Mouse (Mus musculus) kidney, embryonic 15.5 days (tissue): ENCODE results near the gene Pitpnm1. TPM values are rescaled to one million over a fixed set of nuclear protein-coding genes. Genes with fewer than 3 reads are reported as not detected.

Source experiments
- ATAC-seq: fragments of 200-750 bp; cut with Nextera tagmentation; replicated peaks from 2 replicates; pipeline ENCODE4 v1.8.0; 2017; ENCODE audit warnings: moderate TSS enrichment; ENCODE audit not compliant: low FRiP score
- H3K27ac ChIP-seq: fragments of 300-500 bp; sonication (generic); 2 replicates; pipeline ENCODE4 v1.5.1; 2015; ENCODE audit warnings: mild to moderate bottlenecking, inconsistent platforms
- H3K27me3 ChIP-seq: fragments of 300-500 bp; sonication (generic); 2 replicates; pipeline ENCODE4 v1.6.1; 2015; ENCODE audit warnings: inconsistent platforms
- H3K36me3 ChIP-seq: fragments of 300-500 bp; sonication (generic); 2 replicates; pipeline ENCODE4 v1.6.1; 2015; ENCODE audit warnings: inconsistent platforms
- H3K4me1 ChIP-seq: fragments of 300-500 bp; sonication (generic); 2 replicates; pipeline ENCODE4 v1.6.1; 2015; ENCODE audit warnings: inconsistent platforms
- H3K4me2 ChIP-seq: fragments of 300-500 bp; sonication (generic); 2 replicates; pipeline ENCODE4 v1.6.1; 2015; ENCODE audit warnings: moderate library complexity, mild to moderate bottlenecking, inconsistent platforms
- H3K4me3 ChIP-seq: fragments of 300-500 bp; sonication (generic); replicated peaks from 2 replicates; pipeline ENCODE4 v1.5.1; 2015; ENCODE audit warnings: mild to moderate bottlenecking, inconsistent platforms
- H3K9ac ChIP-seq: fragments of 300-500 bp; sonication (generic); 2 replicates; pipeline ENCODE4 v1.6.1; 2015; ENCODE audit warnings: mild to moderate bottlenecking, inconsistent platforms
- H3K9me3 ChIP-seq: fragments of 300-500 bp; sonication (generic); replicated peaks from 2 replicates; pipeline ENCODE4 v1.6.1; 2016; ENCODE audit warnings: inconsistent platforms
- WGBS: fragments of 180-500 bp; shearing (Covaris S2); methylation state at CpG from one replicate; pipeline ENCODE4 v1.1.7; 2015; ENCODE audit warnings: mixed read lengths; 5-methylcytosine and 5-hydroxymethylcytosine counted together
- polyA plus RNA-seq: library from polyadenylated mRNA; unstranded; fragments of >200 nt; fragmentation: Nextera tagmentation; extraction: Ambion mirVana; gene quantifications from 2 replicates; pipeline ENCODE4 v1.2.1, GENCODE M21; 2015

The Pitpnm1 gene
- polyA plus RNA-seq, 1 experiment from 2014 or later, result 15.8 TPM

DNA sequence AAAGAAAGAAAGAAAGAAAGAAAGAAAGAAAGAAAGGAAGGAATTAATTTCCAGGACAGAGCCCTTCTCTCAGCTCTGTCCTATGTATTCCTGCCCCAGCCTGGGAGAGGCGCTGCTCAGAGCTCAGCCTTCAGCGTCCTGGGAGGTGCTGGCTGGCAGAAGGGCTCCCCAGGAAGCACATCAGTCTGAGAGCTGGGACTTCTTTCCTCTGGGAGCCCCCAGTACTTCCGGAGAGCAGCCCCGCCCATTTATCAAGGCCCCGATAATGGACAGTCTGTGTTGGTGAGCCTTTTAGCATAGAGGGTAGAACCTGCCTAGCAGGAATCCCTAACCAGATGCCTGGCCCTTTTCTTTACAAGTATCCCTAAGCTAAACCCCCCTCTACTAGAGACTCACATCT, 11.7 kb upstream of the Pitpnm1 start:
- H3K4me1 ChIP-seq, result 0 out of 2 replicates have a peak, but pooled peaks cover 4% of the 10 kb centered on the region
- H3K4me2 ChIP-seq, result no peak overlapping the region
- no peak overlapping the region for H3K4me3 ChIP-seq
- no peak for ATAC-seq
- no peaks in the 10 kb centered on the region for H3K27me3 ChIP-seq
- H3K9ac ChIP-seq, result no peak overlapping the region
- no peak overlapping the region for H3K27ac ChIP-seq
- H3K36me3 ChIP-seq, result no peaks in the 10 kb centered on the region
- WGBS, result 48% methylated on average over 5 of the region's 5 CpGs
- no peaks in the 10 kb centered on the region for H3K9me3 ChIP-seq

DNA sequence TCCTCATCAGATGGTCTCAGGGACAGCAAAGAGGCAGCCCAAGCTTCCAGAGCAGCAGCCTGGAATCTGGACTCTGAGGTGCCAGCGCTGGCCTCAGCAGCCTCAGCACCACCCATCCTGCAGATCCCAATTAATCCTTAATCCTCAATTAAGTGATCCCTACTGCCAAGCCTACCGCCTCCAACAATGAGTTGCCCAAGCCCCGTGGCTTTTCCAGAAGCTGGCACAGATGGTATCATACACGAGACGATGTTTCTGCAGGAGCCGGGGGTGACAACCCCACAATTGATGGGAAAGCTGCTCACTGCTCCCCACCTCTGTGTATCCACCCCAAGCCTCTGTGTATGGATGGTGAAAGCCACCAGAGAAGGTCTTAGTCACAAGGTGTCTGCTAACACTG, 10.7 kb upstream of the Pitpnm1 start:
- ATAC-seq, result no peak
- no peak overlapping the region for H3K27ac ChIP-seq
- H3K4me1 ChIP-seq, result no peaks in the 10 kb centered on the region
- no peaks in the 10 kb centered on the region for H3K27me3 ChIP-seq
- H3K9ac ChIP-seq, result no peak overlapping the region
- H3K36me3 ChIP-seq, result no peaks in the 10 kb centered on the region
- H3K4me3 ChIP-seq, result no peak overlapping the region
- no peaks in the 10 kb centered on the region for H3K9me3 ChIP-seq
- 78% methylated on average over 6 of the region's 6 CpGs for WGBS
- no peak overlapping the region for H3K4me2 ChIP-seq

DNA sequence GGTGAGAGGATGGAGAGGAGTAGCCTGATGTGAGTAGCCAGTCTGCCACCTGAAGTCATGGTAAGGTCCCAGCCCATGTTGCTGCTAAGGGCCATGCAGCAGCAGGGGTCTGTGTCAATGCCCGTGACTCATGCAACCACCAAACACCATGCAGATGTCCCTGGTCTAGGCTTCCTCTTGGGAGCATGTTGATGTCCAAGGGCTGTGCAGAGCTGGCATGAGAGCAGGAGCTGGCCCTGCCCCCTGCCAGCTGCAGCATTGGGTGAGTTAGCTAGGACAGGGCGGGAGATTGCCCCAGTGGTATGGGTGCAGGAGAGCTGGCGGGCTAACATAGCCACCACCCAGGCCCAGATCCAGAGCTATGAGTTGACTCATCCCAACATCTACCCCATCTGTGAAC, 9.4 kb upstream of the Pitpnm1 start:
- Histone ChIP-seq H3K4me2 (no peak overlapping the region), H3K9me3 (no peaks in the 10 kb centered on the region), H3K27me3 (no peaks in the 10 kb centered on the region), H3K27ac (no peak overlapping the region), H3K36me3 (no peaks in the 10 kb centered on the region), H3K4me3 (no peak overlapping the region), H3K4me1 (no peaks in the 10 kb centered on the region), H3K9ac (no peak overlapping the region)
- WGBS, result 93% methylated on average over 3 of the region's 3 CpGs
- ATAC-seq, result no peak

DNA sequence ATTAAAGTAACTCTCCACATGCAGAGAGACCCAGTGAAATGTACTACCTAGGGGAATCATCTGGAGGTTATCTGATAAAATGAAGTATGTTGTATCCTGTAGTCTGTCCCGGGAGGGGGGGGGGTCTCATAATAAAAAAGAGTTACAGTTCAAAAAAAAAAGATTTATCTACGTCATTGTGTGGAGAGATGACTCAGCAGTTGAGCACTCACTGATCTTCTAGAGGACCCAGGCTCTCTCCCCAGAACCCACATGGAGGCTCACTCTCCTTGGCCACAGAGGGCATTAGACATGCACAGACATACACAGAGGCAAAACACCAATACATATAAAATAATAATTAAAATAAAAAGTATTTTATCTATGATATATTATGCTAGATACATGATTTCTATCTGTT, 8.4 kb upstream of the Pitpnm1 start:
- no peaks in the 10 kb centered on the region for H3K27me3 ChIP-seq
- H3K4me2 ChIP-seq, result no peak overlapping the region
- H3K4me1 ChIP-seq, result peaks cover 6% of the 10 kb centered on the region
- H3K9ac ChIP-seq, result no peak overlapping the region
- 57% methylated on average over 2 of the region's 2 CpGs for WGBS
- ATAC-seq, result no peak
- no peak overlapping the region for H3K4me3 ChIP-seq
- no peak overlapping the region for H3K27ac ChIP-seq
- H3K36me3 ChIP-seq, result no peaks in the 10 kb centered on the region
- no peaks in the 10 kb centered on the region for H3K9me3 ChIP-seq

DNA sequence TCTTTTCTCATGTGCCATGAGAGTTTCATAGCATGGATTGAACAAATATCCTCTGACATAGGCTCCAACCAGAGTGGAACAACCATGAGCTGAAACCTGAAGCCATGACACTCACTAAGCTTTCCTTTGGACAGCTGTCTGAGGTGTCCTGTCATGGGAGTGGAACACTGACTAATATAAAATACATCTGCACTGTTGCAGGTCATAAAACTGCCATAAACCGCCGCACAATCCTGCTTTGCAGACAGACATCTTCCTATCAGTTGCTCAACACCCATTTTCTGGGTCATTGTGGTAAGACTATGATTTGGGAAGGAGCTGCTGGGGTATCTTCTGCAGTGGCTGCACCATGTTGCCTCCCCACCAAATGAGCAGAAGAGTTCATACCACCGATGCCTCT, 7.0 kb upstream of the Pitpnm1 start:
- H3K4me1 ChIP-seq, result peaks cover 12% of the 10 kb centered on the region
- no peak overlapping the region for H3K4me2 ChIP-seq
- H3K27ac ChIP-seq, result no peak overlapping the region
- H3K4me3 ChIP-seq, result no peak overlapping the region
- no peak for ATAC-seq
- no peak overlapping the region for H3K9ac ChIP-seq
- H3K36me3 ChIP-seq, result no peaks in the 10 kb centered on the region
- 43% methylated on average over 3 of the region's 3 CpGs for WGBS
- no peaks in the 10 kb centered on the region for H3K27me3 ChIP-seq
- H3K9me3 ChIP-seq, result no peaks in the 10 kb centered on the region

DNA sequence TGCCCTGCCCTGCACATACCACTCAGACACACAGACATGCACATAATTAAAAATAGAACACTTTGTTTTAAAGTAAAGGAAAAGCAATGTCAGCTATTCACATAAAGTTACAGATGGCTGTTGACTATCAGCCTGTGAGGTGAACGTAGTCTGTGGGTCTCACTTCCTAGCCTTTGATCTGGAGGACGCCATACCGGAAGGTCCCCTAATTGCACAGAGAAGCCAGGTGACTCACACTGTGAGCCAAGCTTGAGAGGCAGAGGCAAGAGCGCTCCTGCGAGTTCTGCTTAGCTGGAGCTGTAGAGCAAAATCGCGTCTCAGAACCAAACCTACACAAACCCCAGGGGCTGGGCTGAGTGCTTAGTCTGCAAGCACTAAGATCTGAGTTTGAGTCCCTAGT, 6.0 kb upstream of the Pitpnm1 start:
- H3K27ac ChIP-seq, result no peak overlapping the region
- H3K4me2 ChIP-seq, result no peak overlapping the region
- ATAC-seq, result no peak
- peaks cover 22% of the 10 kb centered on the region for H3K4me1 ChIP-seq
- no peaks in the 10 kb centered on the region for H3K9me3 ChIP-seq
- no peaks in the 10 kb centered on the region for H3K36me3 ChIP-seq
- 59% methylated on average over 7 of the region's 7 CpGs for WGBS
- no peaks in the 10 kb centered on the region for H3K27me3 ChIP-seq
- H3K9ac ChIP-seq, result no peak overlapping the region
- no peak overlapping the region for H3K4me3 ChIP-seq

DNA sequence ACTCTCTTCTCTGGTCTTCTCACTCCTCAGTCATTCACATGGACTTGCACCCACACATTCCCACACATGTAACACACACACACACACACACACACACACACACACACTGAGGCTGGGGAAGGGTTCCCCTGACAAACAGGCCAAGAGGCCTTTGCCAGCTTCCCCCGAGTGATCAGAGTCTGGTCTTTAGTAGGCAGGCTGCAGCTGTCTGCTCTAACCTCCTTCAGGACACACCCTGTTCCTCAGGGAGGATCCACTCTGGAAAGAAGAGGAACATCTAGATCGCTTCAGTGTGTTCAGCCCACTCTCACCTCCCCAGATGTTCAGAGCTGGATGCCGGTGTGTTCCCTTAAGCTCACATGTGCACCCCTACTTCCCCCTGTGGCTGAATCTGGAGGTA, 5.5 kb upstream of the Pitpnm1 start:
- ATAC-seq, result no peak
- Histone ChIP-seq H3K36me3 (no peaks in the 10 kb centered on the region), H3K27ac (no peak overlapping the region), H3K4me3 (no peak overlapping the region), H3K27me3 (no peaks in the 10 kb centered on the region), H3K4me1 (peaks cover 28% of the 10 kb centered on the region), H3K4me2 (no peak overlapping the region), H3K9me3 (no peaks in the 10 kb centered on the region), H3K9ac (no peak overlapping the region)
- 80% methylated on average over 3 of the region's 3 CpGs for WGBS

DNA sequence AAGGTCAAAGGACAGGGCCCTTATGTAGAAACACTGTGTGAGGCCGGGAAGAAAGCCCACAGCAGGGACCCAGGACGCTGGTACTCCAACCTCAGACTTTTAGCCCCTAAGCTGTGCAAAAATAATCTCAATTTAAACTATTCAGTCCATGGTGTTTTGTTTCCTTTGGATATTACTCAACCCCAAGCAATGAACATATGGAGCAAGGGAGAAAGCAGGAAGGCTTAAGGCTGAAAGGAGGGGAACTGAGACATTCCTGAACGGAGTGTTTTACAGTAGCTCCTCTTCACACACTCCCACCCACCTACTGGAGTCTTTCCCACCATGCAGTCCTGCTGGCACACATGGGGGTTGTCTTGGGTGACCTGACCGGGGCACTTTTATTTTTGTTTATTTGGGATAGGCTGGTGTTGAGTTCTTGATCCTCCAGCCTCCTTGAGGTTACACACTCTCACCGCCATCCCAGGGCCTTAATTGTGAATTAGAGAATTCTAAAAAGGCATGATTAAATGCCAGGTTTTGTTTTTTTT, 5.0 kb upstream of the Pitpnm1 start:
- Histone ChIP-seq H3K4me2 (no peak overlapping the region), H3K9ac (no peak overlapping the region), H3K27ac (no peak overlapping the region), H3K9me3 (no peaks in the 10 kb centered on the region), H3K27me3 (no peaks in the 10 kb centered on the region), H3K36me3 (no peaks in the 10 kb centered on the region), H3K4me1 (peaks cover 33% of the 10 kb centered on the region), H3K4me3 (no peak overlapping the region)
- 77% methylated on average over 5 of the region's 5 CpGs for WGBS
- ATAC-seq, result no peak

DNA sequence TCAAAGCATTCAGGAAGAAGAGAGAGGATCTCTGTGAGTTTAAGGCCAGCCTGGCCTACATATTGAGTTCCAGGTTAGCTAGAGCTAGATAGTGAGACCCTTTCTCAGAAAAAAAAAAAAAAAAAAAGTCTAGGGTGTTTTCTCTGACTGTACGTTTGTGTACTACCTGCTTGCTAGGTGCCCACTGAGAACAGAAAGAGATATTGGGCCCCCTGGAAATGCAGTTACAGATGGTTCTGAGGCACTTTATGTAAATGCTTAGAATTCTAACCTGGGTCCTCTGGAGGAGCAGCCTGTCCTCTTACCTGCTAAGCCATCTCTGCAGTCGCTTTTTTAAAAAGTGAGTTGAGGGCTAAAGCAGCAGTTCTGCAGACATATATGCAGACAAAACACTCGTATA, 4.0 kb upstream of the Pitpnm1 start:
- H3K4me1 ChIP-seq, result peaks cover 43% of the 10 kb centered on the region
- H3K9ac ChIP-seq, result no peak overlapping the region
- WGBS, result 68% methylated on average over 3 of the region's 3 CpGs
- no peaks in the 10 kb centered on the region for H3K36me3 ChIP-seq
- H3K4me2 ChIP-seq, result peak overlapping the region; percentile 81
- H3K4me3 ChIP-seq, result no peak overlapping the region
- no peak overlapping the region for H3K27ac ChIP-seq
- ATAC-seq, result no peak
- peaks cover 9% of the 10 kb centered on the region for H3K27me3 ChIP-seq
- no peaks in the 10 kb centered on the region for H3K9me3 ChIP-seq

DNA sequence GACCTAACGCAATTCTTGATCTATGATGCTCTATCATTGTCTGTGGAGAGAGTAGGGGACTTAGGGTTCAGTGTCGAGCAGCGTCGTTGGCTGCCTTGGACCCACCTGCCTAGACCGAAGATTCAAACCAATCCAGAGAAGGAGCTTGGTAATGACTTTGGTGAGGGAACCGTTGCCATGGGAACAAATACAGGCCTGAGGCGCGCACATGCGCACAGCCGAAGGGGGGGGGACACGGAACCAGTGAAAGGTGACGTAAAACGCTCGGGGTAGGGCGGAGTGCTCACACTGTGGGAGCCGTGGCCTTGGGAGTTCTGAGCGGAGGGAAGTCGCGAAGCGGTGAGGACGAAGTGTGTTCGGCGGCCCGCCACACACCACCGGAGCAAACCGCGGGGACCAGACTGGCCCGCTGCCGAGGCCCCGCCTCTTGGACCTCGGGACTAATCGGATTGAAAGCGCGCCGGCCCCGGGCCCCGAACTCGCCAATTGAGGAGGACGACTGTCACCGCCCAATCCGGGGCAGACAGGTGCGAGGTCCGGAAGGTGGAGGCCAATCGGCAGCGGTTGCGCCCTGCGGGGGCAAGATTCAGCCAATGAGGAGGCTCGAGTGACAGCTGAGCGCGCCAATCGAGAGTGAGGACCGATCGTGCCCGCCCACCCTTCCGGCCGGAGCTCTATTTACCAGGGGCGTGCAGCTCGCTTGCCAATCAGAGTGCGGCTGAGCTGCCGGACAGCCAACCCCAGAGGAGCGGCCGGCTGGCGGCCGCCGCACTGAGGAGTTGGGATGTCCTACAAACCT, 3.0 kb upstream of the Pitpnm1 start, which contains the start of gene Cdk2ap2:
Gene Cdk2ap2, plus strand, starts transcription at position 541 of the 799 bp plus-strand sequence.
- H3K27ac ChIP-seq, result peak within 1 kb of the TSS; percentile 95
- no peaks in the 10 kb centered on the region for H3K36me3 ChIP-seq
- H3K4me3 ChIP-seq, result peak within 1 kb of the TSS; percentile 65
- peak; percentile 93 for ATAC-seq
- H3K4me1 ChIP-seq, result peaks cover 52% of the 10 kb centered on the region
- WGBS, result under 1% methylated on average over 65 of the region's 65 CpGs
- H3K9me3 ChIP-seq, result no peaks in the 10 kb centered on the region
- H3K9ac ChIP-seq, result peak within 1 kb of the TSS; percentile 57
- peak within 1 kb of the TSS; percentile 81 for H3K4me2 ChIP-seq
- H3K27me3 ChIP-seq, result peaks cover 20% of the 10 kb centered on the region

DNA sequence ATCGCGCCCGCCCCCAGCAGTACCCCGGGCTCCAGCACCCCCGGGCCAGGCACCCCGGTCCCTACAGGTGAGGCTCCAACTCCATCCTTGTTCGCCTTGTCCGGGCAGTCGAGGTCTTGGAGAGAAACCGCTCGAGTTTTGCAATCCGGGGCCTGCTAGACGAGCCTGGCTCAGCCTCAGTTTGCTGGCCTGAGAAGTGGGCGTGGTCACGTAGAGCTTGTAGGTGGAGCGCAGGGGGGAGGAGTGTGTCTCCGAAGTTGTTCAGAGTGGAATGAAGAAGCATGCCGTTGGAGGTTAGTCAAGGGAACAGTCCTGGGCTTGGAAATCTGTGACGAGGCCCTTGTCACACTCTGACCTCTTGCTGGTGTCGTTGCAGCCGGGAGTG, 2.4 kb upstream of the Pitpnm1 start:
- peak overlapping the region; percentile 81 for H3K4me2 ChIP-seq
- 0 out of 2 replicates have a peak, but pooled peaks cover 3% of the 10 kb centered on the region for H3K36me3 ChIP-seq
- H3K4me1 ChIP-seq, result peaks cover 52% of the 10 kb centered on the region
- H3K4me3 ChIP-seq, result peak overlapping the region; percentile 65
- peak overlapping the region; percentile 53 for H3K9ac ChIP-seq
- peak overlapping the region; percentile 91 for H3K27ac ChIP-seq
- ATAC-seq, result peak; percentile 57
- peaks cover 24% of the 10 kb centered on the region for H3K27me3 ChIP-seq
- 2% methylated on average over 21 of the region's 21 CpGs for WGBS
- H3K9me3 ChIP-seq, result no peaks in the 10 kb centered on the region

DNA sequence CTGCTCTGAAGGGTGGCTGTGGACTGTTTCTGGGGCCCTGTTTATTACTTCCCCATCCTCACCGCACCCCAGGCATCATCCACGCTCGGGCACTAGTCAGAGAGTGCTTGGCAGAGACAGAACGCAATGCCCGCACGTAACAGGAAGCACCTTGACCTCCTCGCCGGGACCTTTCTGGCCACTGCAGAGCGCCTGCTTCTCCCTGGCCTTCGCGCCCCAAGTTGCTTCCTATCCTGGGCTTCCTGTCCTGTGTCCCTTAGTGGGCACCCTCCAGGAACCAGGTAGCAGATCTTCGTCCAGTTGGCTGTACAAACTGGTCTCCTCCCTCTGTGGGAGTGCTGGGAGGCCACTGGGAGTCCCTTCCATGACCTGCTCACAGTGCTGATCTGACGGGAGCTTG, 1.4 kb upstream of the Pitpnm1 start:
- no peak for ATAC-seq
- no peaks in the 10 kb centered on the region for H3K9me3 ChIP-seq
- 0 out of 2 replicates have a peak, but pooled peaks cover 3% of the 10 kb centered on the region for H3K36me3 ChIP-seq
- peaks cover 34% of the 10 kb centered on the region for H3K27me3 ChIP-seq
- H3K4me2 ChIP-seq, result peak overlapping the region; percentile 81
- WGBS, result 79% methylated on average over 13 of the region's 13 CpGs
- H3K27ac ChIP-seq, result no peak overlapping the region
- H3K4me1 ChIP-seq, result peaks cover 52% of the 10 kb centered on the region
- no peak overlapping the region for H3K9ac ChIP-seq
- peak overlapping the region; percentile 65; the same call in 1 of the 2 replicates for H3K4me3 ChIP-seq
